Mouse (Mus musculus) thymus, postnatal 25 days (tissue): ENCODE data around the gene Gan.
A peak's percentile ranks its signal among the peaks of the same experiment; 100 is the strongest.

Experiments used
- DNase-seq: peaks from one replicate; pipeline ENCODE4 v3.0.0; 2022

Gene Gan

GRCm38 (mm10) chr8:117158135-117158761 is at the start of gene Gan:
TSS of gene Gan (plus strand) at chr8:117158135.
- DNase-seq, result no peak

DNA sequence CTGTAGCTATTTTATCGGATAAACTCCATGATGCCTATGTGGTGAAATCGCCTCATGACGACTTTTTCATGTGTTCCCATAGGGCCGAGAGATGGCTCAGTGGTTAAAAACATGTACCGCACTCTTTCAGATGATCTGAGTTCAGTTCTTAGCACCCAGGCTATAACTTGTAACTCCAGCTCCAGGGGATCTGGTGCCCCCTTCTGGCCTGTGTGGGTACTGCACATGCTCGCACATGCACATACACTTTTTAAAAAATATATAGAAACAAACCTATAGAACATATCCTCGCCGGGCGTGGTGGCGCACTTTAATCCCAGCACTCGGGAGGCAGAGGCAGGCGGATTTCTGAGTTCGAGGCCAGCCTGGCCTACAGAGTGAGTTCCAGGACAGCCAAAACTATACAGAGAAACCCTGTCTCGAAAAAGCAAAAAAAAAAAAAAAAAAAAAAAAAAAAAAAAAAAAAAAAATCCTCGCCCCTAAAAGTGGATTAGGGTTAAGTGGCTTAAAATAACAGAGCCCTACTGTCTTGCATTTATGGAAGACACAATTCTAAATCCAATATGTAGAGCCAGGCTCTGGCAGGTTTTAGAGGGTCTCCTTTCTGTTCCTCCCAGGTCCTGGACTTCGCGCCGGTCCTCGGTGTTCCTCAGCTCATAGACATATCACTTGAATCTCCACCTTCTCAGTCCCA is 48.8 kb upstream of the Gan start:
- DNase-seq, result peak; percentile 33

- peak; percentile 60 for DNase-seq
These were observed 48.0 kb upstream of the Gan start for GRCm38 (mm10) chr8:117109801-117110390.

DNA sequence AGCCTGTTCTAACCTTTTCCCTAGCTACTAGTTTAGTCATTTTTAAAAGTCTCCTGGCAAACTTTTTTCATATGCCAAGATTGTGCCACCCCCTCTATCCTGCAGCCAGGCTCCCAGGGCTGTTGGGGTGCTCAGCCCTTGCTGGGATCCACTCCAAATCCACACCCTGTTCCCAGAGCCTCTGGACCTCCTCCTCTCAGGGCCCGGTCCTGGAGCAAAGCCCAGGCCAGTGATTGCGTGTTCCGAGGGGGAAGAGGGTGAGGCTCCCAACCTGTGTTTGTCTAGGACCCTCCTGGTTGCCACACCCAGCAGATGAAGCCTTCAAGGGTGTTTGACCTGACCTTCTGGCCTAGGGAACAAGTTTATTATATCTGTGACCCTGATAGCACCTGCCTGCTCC is 46.3 kb upstream of the Gan start:
- DNase-seq, result no peak

DNA sequence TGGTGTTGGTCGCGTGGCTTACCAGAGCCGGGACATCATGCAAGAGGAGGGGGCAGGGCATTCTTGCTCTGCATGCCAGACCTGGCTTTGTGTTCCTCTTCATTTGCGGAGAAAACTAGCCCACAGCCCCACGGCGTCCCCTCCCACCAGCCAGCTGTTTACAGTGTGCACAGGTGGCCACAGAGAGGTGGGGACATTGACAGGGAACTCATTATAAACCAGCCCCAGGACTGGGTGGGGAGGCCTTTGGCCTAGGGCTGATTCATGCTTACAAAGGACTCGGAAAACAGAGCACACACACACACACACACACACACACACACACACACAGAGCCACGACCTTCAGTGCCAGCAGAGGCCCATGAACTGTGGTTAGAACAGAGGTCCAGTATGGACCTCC is 45.7 kb upstream of the Gan start:
- no peak for DNase-seq

- no peak for DNase-seq
These were observed 42.8 kb upstream of the Gan start for GRCm38 (mm10) chr8:117115094-117115493.

- no peak for DNase-seq
These were observed 42.1 kb upstream of the Gan start for GRCm38 (mm10) chr8:117115676-117116446.

- no peak for DNase-seq
These were observed 41.4 kb upstream of the Gan start for GRCm38 (mm10) chr8:117116534-117116933.

DNA sequence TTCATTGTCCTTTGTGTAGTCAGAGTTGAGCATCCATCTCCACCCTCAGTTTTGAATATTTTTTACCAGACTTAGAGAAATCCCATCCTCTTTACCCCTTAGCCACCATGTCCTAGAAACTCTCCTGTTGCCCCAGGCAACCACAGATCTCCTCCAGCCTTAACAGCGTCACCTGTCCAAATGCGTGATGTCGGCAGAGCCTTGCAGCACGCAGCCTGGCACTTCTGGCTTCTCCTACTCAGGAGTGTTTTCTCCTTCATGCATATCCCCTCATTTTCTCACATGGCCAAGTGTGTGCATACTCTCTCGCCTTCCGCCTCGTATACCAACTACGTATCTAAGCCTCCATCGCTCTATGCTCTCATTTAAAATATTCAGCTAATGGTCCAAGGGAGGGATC is 39.5 kb upstream of the Gan start:
- DNase-seq, result no peak

DNA sequence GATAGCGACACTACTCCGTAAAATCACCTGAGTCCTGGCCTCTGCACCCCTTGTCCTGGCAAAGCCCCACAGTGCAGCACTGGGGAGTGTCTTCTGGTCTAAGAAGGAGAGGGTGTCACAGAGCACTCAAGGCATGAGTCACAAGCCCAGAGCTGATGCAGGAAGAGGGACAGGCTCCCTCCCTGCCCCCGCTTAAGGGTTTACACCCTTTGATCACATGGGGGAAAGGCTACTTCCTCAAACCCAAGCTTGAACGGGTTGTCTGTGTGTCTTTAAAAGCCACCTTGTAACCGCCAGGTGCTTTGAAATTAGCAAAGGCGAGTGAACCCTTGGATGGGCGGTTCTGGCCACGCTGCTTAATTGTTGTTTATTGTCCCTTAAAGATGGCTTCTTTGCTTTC is 36.7 kb upstream of the Gan start:
- DNase-seq, result no peak

GRCm38 (mm10) chr8:117123850-117124633 is 33.9 kb upstream of the Gan start:
- DNase-seq, result no peak

DNA sequence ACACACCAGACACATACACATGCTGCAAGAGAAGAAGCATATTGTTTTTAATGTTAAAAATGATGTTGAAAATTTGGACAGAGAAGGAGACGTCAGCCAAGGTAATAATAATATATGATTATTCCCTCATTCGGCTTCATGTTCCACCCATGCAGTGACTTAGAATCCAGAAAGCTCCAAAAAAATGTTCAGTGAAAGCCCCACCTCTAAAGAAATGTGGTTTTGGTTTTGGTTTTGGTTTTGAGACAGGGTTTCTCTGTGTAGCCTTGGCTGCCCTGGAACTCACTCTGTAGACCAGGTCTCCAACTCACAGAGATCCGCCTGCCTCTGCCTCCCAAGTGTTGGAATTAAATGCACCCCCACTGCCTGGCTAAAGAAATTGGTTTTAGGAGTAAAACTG is 32.1 kb upstream of the Gan start:
- no peak for DNase-seq

- DNase-seq, result no peak
These were observed 31.5 kb upstream of the Gan start for GRCm38 (mm10) chr8:117126411-117126810.

DNA sequence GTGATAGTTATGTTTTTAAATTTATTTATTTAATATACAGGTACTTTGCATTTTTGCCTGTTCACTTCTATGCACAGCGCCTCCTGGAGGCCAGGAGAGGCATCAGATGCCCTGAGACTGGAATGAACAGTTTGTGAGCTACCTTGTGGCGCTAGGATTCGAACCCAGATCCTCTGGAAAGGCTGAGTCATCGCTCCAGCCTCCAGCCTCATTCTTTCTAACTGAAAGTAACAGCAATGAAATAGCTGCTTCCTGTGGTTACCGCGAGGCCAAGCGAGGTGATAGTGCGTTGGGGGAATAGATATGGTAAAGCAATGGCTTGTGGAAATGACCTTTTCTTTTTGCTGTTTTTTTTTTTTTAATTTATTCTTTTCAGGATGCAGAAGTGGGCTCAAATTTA is 30.9 kb upstream of the Gan start:
- DNase-seq, result no peak

GRCm38 (mm10) chr8:117133702-117134101 is 24.2 kb upstream of the Gan start:
- DNase-seq, result no peak

DNA sequence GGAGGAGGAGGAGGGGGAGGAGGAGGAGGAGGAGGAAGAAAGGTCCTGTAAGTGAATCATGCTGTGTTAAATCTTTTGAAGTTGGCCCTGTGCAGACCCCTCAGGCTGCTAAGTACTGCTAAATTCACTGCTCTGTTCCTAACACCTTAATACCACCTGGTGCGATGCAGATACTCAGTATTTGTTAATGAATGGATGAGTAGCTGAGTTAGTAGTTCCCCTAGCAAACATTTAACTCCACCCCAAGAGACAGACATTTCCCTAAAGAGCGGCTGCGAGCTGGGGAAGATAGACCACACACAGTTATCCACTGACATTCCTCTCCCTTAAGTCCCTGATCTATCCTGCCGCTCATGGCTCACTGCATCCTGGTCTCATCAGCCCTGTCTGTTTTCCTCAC is 21.6 kb upstream of the Gan start:
- no peak for DNase-seq

DNA sequence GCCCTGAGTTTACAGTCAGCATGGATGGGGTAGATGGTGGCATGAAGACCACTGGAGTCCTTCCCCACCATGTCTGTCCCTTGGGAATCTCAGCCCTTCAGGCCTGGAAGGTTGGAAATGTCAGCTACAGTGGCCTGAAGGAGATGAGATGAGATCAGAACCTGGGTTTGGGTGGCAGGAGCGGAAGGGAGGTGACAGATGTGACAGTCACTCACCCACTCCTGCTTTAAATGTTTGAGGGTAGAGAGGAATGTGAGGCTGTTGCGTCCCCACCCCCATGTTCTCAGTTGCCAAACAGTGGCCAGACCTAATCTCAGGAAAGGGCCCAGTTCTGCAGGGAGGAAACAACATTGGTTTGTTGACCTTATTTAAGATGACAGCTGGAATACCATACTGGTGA is 21.2 kb upstream of the Gan start:
- no peak for DNase-seq

GRCm38 (mm10) chr8:117137357-117137756 is 20.6 kb upstream of the Gan start:
- no peak for DNase-seq

DNA sequence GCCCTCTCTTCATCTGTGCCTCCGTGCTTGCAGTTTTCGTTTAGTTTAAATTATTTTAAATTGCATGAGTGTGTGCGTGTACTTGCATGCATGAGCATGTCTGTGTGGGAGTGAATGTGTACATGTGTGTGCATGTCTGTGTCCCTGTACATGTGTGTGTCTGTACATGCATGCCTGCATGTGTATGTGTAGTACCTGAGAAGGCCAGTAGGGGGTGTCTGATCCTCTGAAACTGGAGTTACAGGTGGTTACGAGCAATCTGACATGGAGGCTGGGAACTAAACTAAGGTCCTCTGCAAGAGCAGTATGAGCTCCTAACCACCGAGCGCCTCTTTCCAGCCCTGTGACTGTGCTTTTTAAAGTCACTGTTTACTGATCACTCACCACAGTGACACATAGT is 9.4 kb upstream of the Gan start:
- no peak for DNase-seq

GRCm38 (mm10) chr8:117156149-117156548 is 1.8 kb upstream of the Gan start:
- DNase-seq, result no peak

- DNase-seq, result peak; percentile 23
These were observed 818 bp upstream of the Gan start for GRCm38 (mm10) chr8:117156866-117157768.

GRCm38 (mm10) chr8:117157769-117158091 is 205 bp upstream of the Gan start:
- peak; percentile 97 for DNase-seq
